Mouse (Mus musculus): ENCODE measurements at regions not wholly inside any gene's neighbourhood (a gene's known extent, or its start where the extent isn't known, plus 50 kb on each side); places are given as distances from the start of the nearest gene placed in this dataset.

DNA sequence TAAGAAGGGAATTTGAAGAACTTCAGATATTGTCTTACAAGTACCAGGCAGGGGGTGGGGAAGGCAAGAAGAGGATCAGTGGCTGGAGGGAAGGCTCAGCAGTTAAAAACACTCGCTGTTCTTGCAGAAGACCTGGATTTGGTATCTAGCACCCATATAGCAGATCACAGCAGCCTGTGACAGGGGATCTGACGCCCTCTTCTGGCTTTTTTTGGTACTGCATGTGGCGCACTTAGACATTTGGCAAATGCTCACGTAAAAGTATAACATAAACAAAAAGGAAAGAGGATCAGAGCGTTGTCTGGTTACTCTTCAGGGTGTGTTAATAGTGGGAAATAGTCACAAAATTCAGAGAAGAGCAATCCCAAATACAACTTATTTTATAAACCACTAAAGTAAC is 213.1 kb upstream of the 4930535I16Rik start:
- DNase-seq (ENCODE audit: extremely low spot score in 1 of 2, low spot score in 2 of 2), result no peak
- Histone ChIP-seq H3K27ac (no peak overlapping the region), H3K4me3 (no peak overlapping the region)
- peak; percentile 45 for TF ChIP-seq CTCF (IDR thresholded peaks at IDR 0.05)
- intact Hi-C loops (cut with DNase I), result no loop called here

DNA sequence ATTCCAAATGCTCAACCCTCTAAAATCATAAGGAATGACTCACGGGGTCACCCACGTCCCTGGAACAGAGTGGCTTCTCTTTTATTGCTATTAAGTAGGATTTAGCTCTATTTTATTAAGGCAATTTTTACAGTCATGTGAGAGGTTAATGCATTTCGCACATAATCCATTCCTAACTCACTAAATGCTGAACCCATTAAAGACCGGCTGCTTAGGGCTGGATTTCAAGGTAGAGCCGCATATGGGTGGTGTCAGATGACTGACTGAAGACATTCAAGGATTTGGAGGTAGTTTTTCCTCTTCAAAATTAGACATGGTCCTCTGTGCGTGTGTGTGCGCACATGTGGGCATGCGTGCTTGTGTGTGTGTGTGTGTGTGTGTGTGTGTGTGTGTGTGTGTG is 208.4 kb upstream of the 4930535I16Rik start:
- intact Hi-C loops (cut with DNase I), result no loop called here
- H3K27ac ChIP-seq, result no peak overlapping the region
- H3K4me3 ChIP-seq, result no peak overlapping the region
- TF ChIP-seq CTCF (IDR thresholded peaks at IDR 0.05), result no peak
- no peak for DNase-seq (ENCODE audit: extremely low spot score in 1 of 2, low spot score in 2 of 2)

GRCm38 (mm10) chr4:124120334-124120733 is 202.5 kb upstream of the 4930535I16Rik start:
- TF ChIP-seq CTCF (IDR thresholded peaks at IDR 0.05), result no peak
- DNase-seq (ENCODE audit: extremely low spot score in 1 of 2, low spot score in 2 of 2), result no peak
- no peak overlapping the region for H3K27ac ChIP-seq
- no peak overlapping the region for H3K4me3 ChIP-seq
- intact Hi-C loops (cut with DNase I), result no loop called here

DNA sequence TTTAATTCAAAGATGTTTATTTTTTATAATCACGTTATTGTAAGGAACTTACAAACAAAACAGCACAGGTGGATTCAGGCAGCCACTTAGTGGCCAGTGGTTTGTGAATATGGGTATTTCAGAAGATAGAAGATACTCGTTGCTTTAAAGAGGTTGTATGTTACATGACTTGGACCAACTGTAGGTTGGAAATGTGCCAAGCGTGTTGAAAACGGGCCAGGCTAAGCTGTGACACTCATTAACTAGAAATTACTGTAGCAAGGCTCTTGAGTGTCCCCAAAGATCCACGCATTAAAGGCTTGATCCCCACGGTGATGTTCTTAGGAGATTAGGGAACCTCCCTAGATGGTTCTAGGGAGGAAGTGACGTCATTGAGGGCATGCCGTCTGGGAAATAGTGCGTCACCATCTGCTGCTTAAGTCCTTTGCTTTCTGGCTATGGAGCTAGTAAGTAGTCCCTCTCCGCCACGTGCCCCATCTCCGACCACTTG is 196.1 kb upstream of the 4930535I16Rik start:
- TF ChIP-seq CTCF (IDR thresholded peaks at IDR 0.05), result no peak
- no peak overlapping the region for H3K27ac ChIP-seq
- intact Hi-C loops (cut with DNase I), result no loop called here
- no peak overlapping the region for H3K4me3 ChIP-seq
- DNase-seq (ENCODE audit: extremely low spot score in 1 of 2, low spot score in 2 of 2), result no peak

GRCm38 (mm10) chr4:124110705-124111104 is 192.9 kb upstream of the 4930535I16Rik start:
- intact Hi-C loops (cut with DNase I), result no loop called here
- Histone ChIP-seq H3K27ac (no peak overlapping the region), H3K4me3 (no peak overlapping the region)
- TF ChIP-seq CTCF (IDR thresholded peaks at IDR 0.05), result peak; percentile 46
- DNase-seq (ENCODE audit: extremely low spot score in 1 of 2, low spot score in 2 of 2), result no peak

DNA sequence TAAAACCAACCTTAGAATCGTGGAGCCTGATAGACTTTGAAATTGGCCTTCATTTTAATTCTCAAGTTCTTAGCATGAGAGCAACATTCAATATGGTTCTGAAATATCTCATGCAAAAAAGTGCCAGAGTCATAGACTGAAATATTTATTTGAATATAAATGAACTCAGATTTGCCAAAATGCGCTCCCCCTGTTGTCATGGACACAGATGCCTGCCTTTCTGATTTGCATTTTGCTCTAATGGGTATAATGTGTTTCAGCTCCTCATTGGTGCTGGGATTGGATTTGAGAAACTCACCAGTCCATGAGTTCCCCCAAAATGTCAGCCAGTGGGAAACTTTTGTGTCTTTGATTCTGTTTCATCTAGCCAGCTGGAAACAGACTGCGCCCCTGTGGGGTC is 191.5 kb upstream of the 4930535I16Rik start:
- DNase-seq (ENCODE audit: extremely low spot score in 1 of 2, low spot score in 2 of 2), result no peak
- TF ChIP-seq CTCF (IDR thresholded peaks at IDR 0.05), result no peak
- no peak overlapping the region for H3K4me3 ChIP-seq
- H3K27ac ChIP-seq, result no peak overlapping the region
- intact Hi-C loops (cut with DNase I), result no loop called here

- H3K27ac ChIP-seq, result no peak overlapping the region
- no peak overlapping the region for H3K4me3 ChIP-seq
- intact Hi-C loops (cut with DNase I), result no loop called here
- DNase-seq (ENCODE audit: extremely low spot score in 1 of 2, low spot score in 2 of 2), result peak in 1 of 2 experiments; percentile 17
- peak; percentile 52 for TF ChIP-seq CTCF (IDR thresholded peaks at IDR 0.05)
Measured at GRCm38 (mm10) chr4:124102684-124103083, 184.9 kb upstream of the 4930535I16Rik start.

- intact Hi-C loops (cut with DNase I), result no loop called here
- no peak for DNase-seq (ENCODE audit: extremely low spot score in 1 of 2, low spot score in 2 of 2)
- no peak for TF ChIP-seq CTCF (IDR thresholded peaks at IDR 0.05)
- Histone ChIP-seq H3K27ac (no peak overlapping the region), H3K4me3 (no peak overlapping the region)
Measured at GRCm38 (mm10) chr4:124086801-124087200, 169.0 kb upstream of the 4930535I16Rik start.

- H3K4me3 ChIP-seq, result no peak overlapping the region
- no peak for TF ChIP-seq CTCF (IDR thresholded peaks at IDR 0.05)
- intact Hi-C loops (cut with DNase I), result no loop called here
- no peak overlapping the region for H3K27ac ChIP-seq
- DNase-seq (ENCODE audit: extremely low spot score in 1 of 2, low spot score in 2 of 2), result no peak
Measured at GRCm38 (mm10) chr4:124086254-124086653, 168.4 kb upstream of the 4930535I16Rik start.

GRCm38 (mm10) chr4:124079603-124080002 is 161.8 kb upstream of the 4930535I16Rik start:
- intact Hi-C loops (cut with DNase I), result loop anchor here (5.0 kb wide), 1 partner anchor 72 kb away; no protein-coding TSS in a partner anchor
- no peak for TF ChIP-seq CTCF (IDR thresholded peaks at IDR 0.05)

DNA sequence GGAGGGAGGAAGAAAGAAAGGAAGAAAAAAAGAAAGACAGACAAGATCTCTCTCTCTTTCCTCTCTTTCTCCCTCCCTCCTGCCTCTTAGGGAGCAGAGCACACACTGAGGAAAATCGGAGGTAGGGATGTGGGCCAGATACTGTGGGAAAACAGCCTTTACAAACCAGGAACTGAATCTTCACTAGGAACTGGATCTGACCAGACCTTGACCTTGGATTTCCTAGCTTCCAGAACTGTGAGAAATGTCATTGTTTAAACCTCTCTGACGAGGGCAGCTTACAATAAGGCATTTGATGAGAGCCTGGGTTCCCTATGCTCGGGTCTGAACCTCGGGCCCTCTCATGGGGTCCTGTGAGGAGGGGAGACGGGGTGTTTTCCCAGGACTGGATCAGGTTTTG is 157.7 kb upstream of the 4930535I16Rik start:
- DNase-seq (ENCODE audit: extremely low spot score in 1 of 2, low spot score in 2 of 2), result no peak
- intact Hi-C loops (cut with DNase I), result loop anchor here (5.0 kb wide), 1 partner anchor 68 kb away; no protein-coding TSS in a partner anchor
- no peak for TF ChIP-seq CTCF (IDR thresholded peaks at IDR 0.05)
- H3K4me3 ChIP-seq, result no peak overlapping the region
- H3K27ac ChIP-seq, result no peak overlapping the region

More at GRCm38 (mm10) chr4:124079603-124080002, 161.8 kb upstream of the 4930535I16Rik start:
- DNase-seq (ENCODE audit: extremely low spot score in 1 of 2, low spot score in 2 of 2), result no peak
- Histone ChIP-seq H3K4me3 (no peak overlapping the region), H3K27ac (no peak overlapping the region)

DNA sequence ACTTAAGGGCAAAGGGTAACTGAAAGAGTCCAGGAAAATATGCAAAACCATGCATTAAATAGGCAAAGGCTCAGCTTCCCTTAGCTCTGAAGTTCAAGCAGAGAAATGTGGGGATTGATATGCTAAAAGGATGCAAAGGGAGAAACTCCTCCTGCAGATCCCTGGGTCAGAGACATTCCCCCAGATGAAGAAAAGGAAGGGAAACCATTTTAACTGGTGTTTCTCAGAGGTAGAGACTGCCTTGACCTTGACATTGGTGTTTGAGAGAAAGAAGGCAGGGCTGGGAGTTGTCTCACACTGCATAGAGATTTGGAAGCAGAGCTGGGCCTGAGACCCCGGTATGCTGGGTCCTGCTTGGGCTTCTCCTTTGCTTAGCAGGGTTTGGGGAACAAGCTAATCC is 155.8 kb upstream of the 4930535I16Rik start:
- no peak for DNase-seq (ENCODE audit: extremely low spot score in 1 of 2, low spot score in 2 of 2)
- TF ChIP-seq CTCF (IDR thresholded peaks at IDR 0.05), result no peak
- Histone ChIP-seq H3K27ac (no peak overlapping the region), H3K4me3 (no peak overlapping the region)
- intact Hi-C loops (cut with DNase I), result no loop called here

DNA sequence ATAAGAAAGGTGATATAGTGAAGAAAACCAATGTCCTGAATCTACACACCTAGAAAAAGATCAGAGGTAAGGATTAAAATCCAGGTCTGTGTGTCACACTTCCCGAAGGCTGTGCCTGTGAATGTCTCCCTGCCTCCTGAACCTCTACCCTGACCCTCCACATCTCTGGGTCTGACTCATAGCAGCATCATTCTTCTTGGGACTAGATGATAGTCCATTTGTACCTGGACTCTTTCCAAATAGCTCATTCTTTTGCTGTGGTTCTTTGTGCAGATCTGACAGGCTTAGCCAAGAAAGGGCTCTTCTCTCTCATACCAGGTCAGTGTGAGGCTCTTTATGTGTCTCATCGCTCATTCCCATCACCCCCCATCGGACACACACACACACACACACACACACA is 146.8 kb upstream of the 4930535I16Rik start:
- TF ChIP-seq CTCF (IDR thresholded peaks at IDR 0.05), result no peak
- no peak for DNase-seq (ENCODE audit: extremely low spot score in 1 of 2, low spot score in 2 of 2)
- no peak overlapping the region for H3K4me3 ChIP-seq
- H3K27ac ChIP-seq, result no peak overlapping the region
- intact Hi-C loops (cut with DNase I), result no loop called here
